Mouse (Mus musculus) E14TG2a.4 (cell line): ENCODE results near the gene E2f7.

Source experiments
- H3K27me3 ChIP-seq: 2 replicates; pipeline ENCODE4 v1.6.1; 2014; ENCODE audit warnings: low read length, control low read depth; ENCODE audit not compliant: insufficient read depth
- H3K36me3 ChIP-seq: 2 replicates; pipeline ENCODE4 v1.6.1; 2014; ENCODE audit warnings: low read length, control low read depth; ENCODE audit not compliant: insufficient read depth
- H3K4me1 ChIP-seq: replicated peaks from 2 replicates; pipeline ENCODE4 v1.6.1; 2014; ENCODE audit warnings: low read depth, low read length, control low read depth
- H3K4me3 ChIP-seq: replicated peaks from 2 replicates; pipeline ENCODE4 v1.5.1; 2014; ENCODE audit warnings: mild to moderate bottlenecking, low read length
- H3K9me3 ChIP-seq: 2 replicates; pipeline ENCODE4 v1.6.1; 2014; ENCODE audit warnings: low read length, control low read depth
- CTCF ChIP-seq: conservative IDR thresholded peaks from 2 replicates; pipeline ENCODE4 v1.5.1; 2014; ENCODE audit warnings: low read length
- NANOG ChIP-seq: IDR thresholded peaks from 2 replicates; pipeline ENCODE4 v1.6.1; 2014; ENCODE audit warnings: borderline replicate concordance, low read length, mixed read lengths
- POU5F1 ChIP-seq: IDR thresholded peaks from 2 replicates; pipeline ENCODE4 v1.6.1; 2014; ENCODE audit warnings: low read length, borderline replicate concordance

Gene E2f7

GRCm38 (mm10) chr10:110762134-110762884, 17.1 kb downstream of the E2f7 start:
- Histone ChIP-seq H3K4me3 (no peak overlapping the region), H3K9me3 (no peaks in the 10 kb centered on the region), H3K4me1 (peaks cover 70% of the 10 kb centered on the region), H3K36me3 (peaks cover 93% of the 10 kb centered on the region), H3K27me3 (no peaks in the 10 kb centered on the region)
- TF ChIP-seq NANOG, result no peak

- Histone ChIP-seq H3K4me3 (no peak overlapping the region), H3K9me3 (no peaks in the 10 kb centered on the region), H3K27me3 (no peaks in the 10 kb centered on the region), H3K4me1 (peaks cover 68% of the 10 kb centered on the region), H3K36me3 (peaks cover 97% of the 10 kb centered on the region)
- TF ChIP-seq CTCF, result no peak
- TF ChIP-seq NANOG, result no peak
- TF ChIP-seq POU5F1, result no peak
Observed at GRCm38 (mm10) chr10:110763416-110763815, 18.2 kb downstream of the E2f7 start.

- H3K27me3 ChIP-seq, result no peaks in the 10 kb centered on the region
- peaks cover 99% of the 10 kb centered on the region for H3K36me3 ChIP-seq
- TF ChIP-seq POU5F1 (no peak), NANOG (no peak), CTCF (no peak)
- H3K9me3 ChIP-seq, result no peaks in the 10 kb centered on the region
- no peak overlapping the region for H3K4me3 ChIP-seq
- H3K4me1 ChIP-seq, result peaks cover 34% of the 10 kb centered on the region
Observed at GRCm38 (mm10) chr10:110769538-110769937, 24.3 kb downstream of the E2f7 start.

GRCm38 (mm10) chr10:110773201-110773600, 28.0 kb downstream of the E2f7 start:
- Histone ChIP-seq H3K4me1 (peaks cover 14% of the 10 kb centered on the region), H3K27me3 (no peaks in the 10 kb centered on the region), H3K36me3 (peaks cover 96% of the 10 kb centered on the region), H3K4me3 (no peak overlapping the region), H3K9me3 (no peaks in the 10 kb centered on the region)
- TF ChIP-seq POU5F1, result no peak
- TF ChIP-seq NANOG, result no peak

GRCm38 (mm10) chr10:110773878-110774277, 28.6 kb downstream of the E2f7 start:
- TF ChIP-seq NANOG (no peak), CTCF (no peak)
- Histone ChIP-seq H3K4me3 (no peak overlapping the region), H3K27me3 (no peaks in the 10 kb centered on the region), H3K9me3 (no peaks in the 10 kb centered on the region), H3K4me1 (peaks cover 18% of the 10 kb centered on the region), H3K36me3 (peaks cover 96% of the 10 kb centered on the region)

- TF ChIP-seq POU5F1, result no peak
- no peak for TF ChIP-seq NANOG
- TF ChIP-seq CTCF, result no peak
- H3K4me1 ChIP-seq, result peaks cover 40% of the 10 kb centered on the region
- H3K4me3 ChIP-seq, result 0 out of 2 replicates have a peak overlapping the region, but pooled peaks have one; percentile 10
- no peaks in the 10 kb centered on the region for H3K27me3 ChIP-seq
- no peaks in the 10 kb centered on the region for H3K9me3 ChIP-seq
- peaks cover 94% of the 10 kb centered on the region for H3K36me3 ChIP-seq
Observed at GRCm38 (mm10) chr10:110781772-110782171, 36.5 kb downstream of the E2f7 start.

GRCm38 (mm10) chr10:110782655-110783054, 37.4 kb downstream of the E2f7 start:
- Histone ChIP-seq H3K27me3 (no peaks in the 10 kb centered on the region), H3K4me3 (no peak overlapping the region), H3K4me1 (peaks cover 44% of the 10 kb centered on the region), H3K9me3 (no peaks in the 10 kb centered on the region), H3K36me3 (peaks cover 95% of the 10 kb centered on the region)
- TF ChIP-seq POU5F1 (no peak), CTCF (peak; percentile 65), NANOG (no peak)

- peaks cover 42% of the 10 kb centered on the region for H3K36me3 ChIP-seq
- no peaks in the 10 kb centered on the region for H3K9me3 ChIP-seq
- H3K4me1 ChIP-seq, result peaks cover 31% of the 10 kb centered on the region
- no peak overlapping the region for H3K4me3 ChIP-seq
- H3K27me3 ChIP-seq, result no peaks in the 10 kb centered on the region
- TF ChIP-seq POU5F1 (no peak), CTCF (no peak), NANOG (no peak)
Observed at GRCm38 (mm10) chr10:110788049-110788752, 43.0 kb downstream of the E2f7 start.
